Mouse (Mus musculus) embryo, embryonic 11.5 days (tissue): ENCODE data around the gene Pebp1.

Experiments
- DNase-seq: peaks from one replicate; pipeline ENCODE4 v3.0.0-alpha.2; 2012; ENCODE audit warnings: low read depth, low spot score

The Pebp1 gene

GRCm38 (mm10) chr5:117286286-117286685 lies 1.1 kb downstream of the Pebp1 start:
- no peak for DNase-seq

- no peak for DNase-seq
Observed at GRCm38 (mm10) chr5:117285266-117285665, 2.2 kb downstream of the Pebp1 start.

GRCm38 (mm10) chr5:117284682-117285081 lies 2.7 kb downstream of the Pebp1 start:
- no peak for DNase-seq

GRCm38 (mm10) chr5:117284029-117284428 lies 3.4 kb downstream of the Pebp1 start:
- DNase-seq: no peak

GRCm38 (mm10) chr5:117282360-117282759 lies 5.1 kb downstream of the Pebp1 start:
- DNase-seq: no peak

- no peak for DNase-seq
Observed at GRCm38 (mm10) chr5:117281536-117281935, 5.9 kb downstream of the Pebp1 start.

- no peak for DNase-seq
Observed at GRCm38 (mm10) chr5:117279669-117280050, 7.8 kb downstream of the Pebp1 start.

GRCm38 (mm10) chr5:117278809-117279668 lies 8.4 kb downstream of the Pebp1 start:
- DNase-seq: no peak

- no peak for DNase-seq
Observed at GRCm38 (mm10) chr5:117277784-117278183, 9.6 kb downstream of the Pebp1 start.

- DNase-seq: no peak
Observed at GRCm38 (mm10) chr5:117274817-117275216, 12.6 kb downstream of the Pebp1 start.

GRCm38 (mm10) chr5:117271945-117272344 lies 15.5 kb downstream of the Pebp1 start:
- DNase-seq: no peak

GRCm38 (mm10) chr5:117269395-117269794 lies 18.0 kb downstream of the Pebp1 start:
- DNase-seq: no peak

GRCm38 (mm10) chr5:117268749-117269148 lies 18.7 kb downstream of the Pebp1 start:
- no peak for DNase-seq

GRCm38 (mm10) chr5:117267913-117268312 lies 19.5 kb downstream of the Pebp1 start:
- no peak for DNase-seq

- DNase-seq: no peak
Observed at GRCm38 (mm10) chr5:117264701-117265100, 22.7 kb downstream of the Pebp1 start.

GRCm38 (mm10) chr5:117263566-117263965 lies 23.9 kb downstream of the Pebp1 start:
- DNase-seq: no peak

GRCm38 (mm10) chr5:117258276-117258675 lies 29.1 kb downstream of the Pebp1 start:
- no peak for DNase-seq

- DNase-seq: no peak
Observed at GRCm38 (mm10) chr5:117251763-117252162, 35.7 kb downstream of the Pebp1 start.

- DNase-seq: no peak
Observed at GRCm38 (mm10) chr5:117250796-117251195, 36.6 kb downstream of the Pebp1 start.

- no peak for DNase-seq
Observed at GRCm38 (mm10) chr5:117248351-117248750, 39.1 kb downstream of the Pebp1 start.

- no peak for DNase-seq
Observed at GRCm38 (mm10) chr5:117245170-117245569, 42.3 kb downstream of the Pebp1 start.

GRCm38 (mm10) chr5:117242671-117243478 lies 44.5 kb downstream of the Pebp1 start:
- DNase-seq: no peak
